Mouse (Mus musculus) liver, embryonic 13.5 days (tissue): ENCODE measurements around the gene Plagl1. TPM values are rescaled to one million over a fixed set of nuclear protein-coding genes. Genes with fewer than 3 reads are reported as not detected.
A peak's percentile ranks its signal among the peaks of the same experiment; 100 is the strongest.

Experiments used
- ATAC-seq: fragments of 200-750 bp; cut with Nextera tagmentation; 2 replicates; pipeline ENCODE4 v1.8.0; 2017; ENCODE audit warnings: low read depth, mild to moderate bottlenecking, moderate number of reproducible peaks, moderate library complexity
- DNase-seq: peaks from one replicate; pipeline ENCODE4 v3.0.0; 2022
- H3K27ac ChIP-seq: fragments of 300-500 bp; sonication (generic); 2 replicates; pipeline ENCODE4 v1.5.1; 2015; ENCODE audit warnings: moderate library complexity, mild to moderate bottlenecking, inconsistent platforms
- H3K27me3 ChIP-seq: fragments of 300-500 bp; sonication (generic); 2 replicates; pipeline ENCODE4 v1.6.1; 2015; ENCODE audit warnings: mild to moderate bottlenecking, inconsistent platforms
- H3K36me3 ChIP-seq: fragments of 300-500 bp; sonication (generic); 2 replicates; pipeline ENCODE4 v1.6.1; 2015; ENCODE audit warnings: mild to moderate bottlenecking, inconsistent platforms
- H3K4me1 ChIP-seq: fragments of 300-500 bp; sonication (generic); replicated peaks from 2 replicates; pipeline ENCODE4 v1.6.1; 2015; ENCODE audit warnings: inconsistent platforms
- H3K4me2 ChIP-seq: fragments of 300-500 bp; sonication (generic); 2 replicates; pipeline ENCODE4 v1.6.1; 2015; ENCODE audit warnings: inconsistent platforms, mild to moderate bottlenecking, moderate library complexity
- H3K4me3 ChIP-seq: fragments of 300-500 bp; sonication (generic); replicated peaks from 2 replicates; pipeline ENCODE4 v1.5.1; 2015; ENCODE audit warnings: mild to moderate bottlenecking, inconsistent platforms
- H3K9ac ChIP-seq: fragments of 300-500 bp; sonication (generic); 2 replicates; pipeline ENCODE4 v1.6.1; 2015; ENCODE audit warnings: mild to moderate bottlenecking, inconsistent platforms
- H3K9me3 ChIP-seq: fragments of 300-500 bp; sonication (generic); replicated peaks from 2 replicates; pipeline ENCODE4 v1.6.1; 2016; ENCODE audit warnings: inconsistent platforms
- WGBS: fragments of 180-500 bp; shearing (Covaris S2); methylation state at CpG from one replicate; pipeline ENCODE4 v1.1.7; 2015; ENCODE audit not compliant: insufficient replicate concordance; 5-methylcytosine and 5-hydroxymethylcytosine counted together
- polyA plus RNA-seq: library from polyadenylated mRNA; unstranded; fragments of >200 nt; fragmentation: Nextera tagmentation; extraction: Ambion mirVana; gene quantifications from 2 replicates; pipeline ENCODE4 v1.2.1, GENCODE M21; 2015

Plagl1 gene
- polyA plus RNA-seq, 1 experiment from 2014 or later: 26.6 TPM

DNA sequence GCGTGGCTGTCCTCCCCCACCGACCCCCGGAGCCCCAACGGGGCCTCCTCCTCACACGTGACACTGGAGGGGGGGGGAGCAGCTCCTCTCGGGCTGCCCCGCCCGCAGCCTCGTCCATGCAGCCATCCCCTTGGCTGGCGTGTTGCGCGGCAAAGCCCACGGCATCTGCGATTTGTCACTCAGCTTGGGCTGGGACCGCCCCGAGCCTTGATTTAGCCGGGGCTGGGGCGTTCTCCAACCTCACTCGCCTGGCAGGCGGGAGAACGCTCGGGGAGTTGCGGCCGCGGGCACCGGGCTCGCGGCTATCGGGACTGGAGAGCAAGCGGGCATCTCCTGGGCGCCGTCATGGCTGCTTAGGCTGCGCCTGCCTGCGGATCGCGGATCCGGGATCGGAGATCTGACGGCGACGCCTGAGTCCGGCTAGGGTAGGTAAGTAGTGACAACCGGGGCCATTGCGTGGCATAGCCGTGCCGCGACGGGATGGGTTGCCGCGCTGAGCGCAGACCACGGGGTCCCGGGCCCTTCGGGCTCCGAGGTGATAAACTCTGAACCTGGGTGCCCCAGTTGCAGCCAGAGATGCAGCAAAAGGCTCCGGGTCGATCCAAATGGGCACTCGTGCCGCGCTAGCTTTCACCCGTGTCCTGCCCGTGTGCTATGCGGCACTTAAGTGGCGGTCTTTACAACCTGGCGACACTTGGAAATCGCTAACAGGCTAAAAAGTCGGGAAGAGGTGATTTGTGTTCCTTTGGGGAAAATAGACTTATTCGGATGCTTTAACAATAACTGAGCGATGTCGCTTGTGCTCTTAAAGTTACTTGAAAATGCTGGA lies 30.5 kb downstream of the Plagl1 start:
- peak overlapping the region; percentile 41 for H3K9ac ChIP-seq
- peak; percentile 41; the same call in 1 of the 2 replicates for ATAC-seq

DNA sequence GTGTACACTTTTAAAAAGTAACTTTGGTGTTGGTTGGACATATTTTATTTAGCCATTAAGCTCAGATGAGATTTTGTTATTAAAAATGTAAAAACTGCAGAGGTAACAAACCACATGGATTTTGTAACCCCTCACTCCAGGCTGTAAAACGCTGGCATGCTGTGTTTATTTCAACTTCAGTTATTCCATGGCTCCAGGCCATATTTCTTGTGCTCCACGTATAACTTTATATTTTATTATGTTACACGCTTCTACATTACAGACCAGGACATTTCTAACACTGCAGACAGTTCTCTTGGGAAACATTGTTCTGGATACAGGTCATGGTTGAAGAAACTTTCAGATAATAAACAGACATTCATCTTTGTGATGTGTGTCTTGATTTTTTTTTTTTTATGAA lies 32.7 kb downstream of the Plagl1 start:
- WGBS: 60% methylated on average over 3 of the region's 3 CpGs
- Histone ChIP-seq H3K9ac (no peak overlapping the region), H3K36me3 (no peaks in the 10 kb centered on the region), H3K9me3 (peaks cover 5% of the 10 kb centered on the region), H3K4me1 (0 out of 2 replicates have a peak, but pooled peaks cover 4% of the 10 kb centered on the region), H3K27me3 (peaks cover 31% of the 10 kb centered on the region), H3K4me3 (no peak overlapping the region; the same call in 1 of the 2 replicates), H3K27ac (no peak overlapping the region), H3K4me2 (no peak overlapping the region)
- DNase-seq (no peak), ATAC-seq (no peak)

More for the DNA sequence above, 30.5 kb downstream of the Plagl1 start:
- Histone ChIP-seq H3K4me3 (peak overlapping the region; percentile 47), H3K36me3 (no peaks in the 10 kb centered on the region), H3K27ac (no peak overlapping the region), H3K9me3 (peaks cover 5% of the 10 kb centered on the region), H3K4me1 (0 out of 2 replicates have a peak, but pooled peaks cover 4% of the 10 kb centered on the region), H3K27me3 (peaks cover 31% of the 10 kb centered on the region), H3K4me2 (peak overlapping the region; percentile 55)
- 42% methylated on average over 70 of the region's 70 CpGs for WGBS
- peak; percentile 7 for DNase-seq

DNA sequence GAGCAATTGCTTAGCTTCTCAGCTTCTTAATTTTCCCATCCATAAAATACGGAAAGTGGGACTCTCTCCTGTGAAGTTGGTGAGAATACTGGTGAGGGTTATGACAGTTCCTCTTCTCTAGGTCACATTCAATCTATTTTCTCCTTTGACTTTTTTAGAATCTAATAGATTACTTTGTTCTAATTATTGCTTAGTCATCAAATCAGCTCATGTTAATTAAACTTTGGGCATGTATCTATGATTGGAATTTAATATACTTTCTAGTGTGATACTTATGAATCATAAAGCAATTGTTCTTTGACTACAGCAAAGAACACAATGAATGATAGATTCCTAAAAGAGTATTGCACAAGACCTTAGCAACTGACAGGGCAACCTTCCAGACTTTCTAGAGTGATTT lies 38.6 kb downstream of the Plagl1 start:
- no peak overlapping the region for H3K27ac ChIP-seq
- WGBS: 71% methylated on average over 1 of the region's 1 CpGs
- H3K27me3 ChIP-seq: no peaks in the 10 kb centered on the region

DNA sequence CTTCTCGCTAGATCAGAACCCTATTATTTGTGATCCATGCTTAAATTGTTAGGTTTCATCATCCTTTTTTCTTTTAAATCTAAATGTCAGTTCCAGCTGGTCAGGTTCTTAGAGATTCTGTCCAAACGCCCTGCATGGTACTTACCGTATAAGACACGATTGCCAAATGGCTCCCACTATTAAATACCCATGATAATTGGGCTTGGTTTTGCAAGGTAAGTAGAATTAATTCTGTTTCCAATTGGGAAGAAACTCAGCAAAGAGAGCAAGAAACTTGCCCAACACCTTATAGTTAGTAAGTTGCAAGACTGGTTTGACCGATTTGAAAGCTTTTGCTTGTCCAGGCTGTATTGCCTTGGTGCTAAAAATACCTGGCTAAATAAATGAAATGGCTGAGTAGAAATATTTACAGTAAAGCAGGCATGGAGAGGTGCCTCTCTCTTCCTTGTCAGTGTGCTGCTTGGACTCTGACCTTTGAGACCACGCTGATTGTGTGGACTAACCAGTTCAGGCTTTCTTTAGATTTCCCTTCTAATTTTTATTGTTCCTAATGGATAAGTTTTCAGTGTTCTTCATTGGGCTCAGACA lies 39.9 kb downstream of the Plagl1 start:
- no peaks in the 10 kb centered on the region for H3K4me1 ChIP-seq
- no peak overlapping the region for H3K4me3 ChIP-seq
- ATAC-seq (no peak), DNase-seq (no peak)
- 69% methylated on average over 6 of the region's 6 CpGs for WGBS
- no peak overlapping the region for H3K4me2 ChIP-seq
- no peak overlapping the region for H3K27ac ChIP-seq
- no peak overlapping the region for H3K9ac ChIP-seq
- no peaks in the 10 kb centered on the region for H3K9me3 ChIP-seq
- no peaks in the 10 kb centered on the region for H3K27me3 ChIP-seq
- H3K36me3 ChIP-seq: no peaks in the 10 kb centered on the region

More for the DNA sequence above, 38.6 kb downstream of the Plagl1 start:
- Histone ChIP-seq H3K9ac (no peak overlapping the region), H3K4me3 (no peak overlapping the region), H3K36me3 (no peaks in the 10 kb centered on the region), H3K4me1 (no peaks in the 10 kb centered on the region), H3K4me2 (no peak overlapping the region), H3K9me3 (no peaks in the 10 kb centered on the region)
- ATAC-seq: no peak
- DNase-seq: no peak

DNA sequence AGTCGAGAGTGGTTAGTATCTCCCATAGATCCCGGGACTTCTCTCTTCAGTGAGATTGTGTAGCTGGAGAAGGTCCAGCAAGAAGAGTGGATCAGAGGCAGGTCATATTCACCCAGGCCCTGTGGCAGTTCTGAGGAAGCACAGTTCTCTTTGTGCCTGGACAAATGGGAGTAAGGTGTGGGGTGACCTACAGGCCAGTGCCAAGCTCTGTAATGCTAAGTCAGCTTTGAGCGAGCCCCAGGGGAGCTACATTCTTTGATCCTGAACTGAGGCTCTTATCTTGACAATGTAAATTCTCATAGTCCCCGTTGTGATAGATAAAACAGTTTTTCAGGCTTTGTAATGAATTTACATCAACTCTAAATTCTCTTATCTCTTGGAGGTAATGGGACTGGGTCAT lies 42.1 kb downstream of the Plagl1 start:
- 50% methylated on average over 4 of the region's 4 CpGs for WGBS
- no peaks in the 10 kb centered on the region for H3K27me3 ChIP-seq
- H3K4me2 ChIP-seq: no peak overlapping the region
- ATAC-seq: no peak
- no peaks in the 10 kb centered on the region for H3K4me1 ChIP-seq
- no peaks in the 10 kb centered on the region for H3K36me3 ChIP-seq
- no peak overlapping the region for H3K9ac ChIP-seq
- DNase-seq: no peak
- H3K4me3 ChIP-seq: no peak overlapping the region
- H3K9me3 ChIP-seq: no peaks in the 10 kb centered on the region
- H3K27ac ChIP-seq: no peak overlapping the region

DNA sequence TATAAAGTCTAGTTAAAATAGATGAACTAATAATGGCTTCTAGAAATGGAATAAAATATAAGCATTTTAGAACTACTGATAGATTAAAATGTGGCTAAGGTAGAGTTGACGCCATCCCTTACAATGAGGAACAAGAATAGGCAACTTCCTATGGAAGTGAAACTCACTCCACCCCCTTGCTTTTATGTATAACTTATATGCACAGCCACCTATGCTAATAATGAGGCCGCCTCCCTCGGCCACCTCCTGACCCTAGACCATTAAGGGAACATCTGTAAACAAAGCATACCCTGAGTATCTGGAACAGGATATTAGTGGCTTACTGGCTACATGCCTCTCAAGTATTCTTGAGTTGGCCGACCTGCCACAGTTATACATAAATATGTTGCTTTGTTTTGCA lies 43.5 kb downstream of the Plagl1 start:
- no peaks in the 10 kb centered on the region for H3K27me3 ChIP-seq
- no peaks in the 10 kb centered on the region for H3K4me1 ChIP-seq
- no peaks in the 10 kb centered on the region for H3K36me3 ChIP-seq
- ATAC-seq: no peak
- no peak for DNase-seq
- H3K27ac ChIP-seq: no peak overlapping the region
- H3K9me3 ChIP-seq: no peaks in the 10 kb centered on the region
- no peak overlapping the region for H3K9ac ChIP-seq
- WGBS: 59% methylated on average over 4 of the region's 4 CpGs
- H3K4me3 ChIP-seq: no peak overlapping the region
- no peak overlapping the region for H3K4me2 ChIP-seq

DNA sequence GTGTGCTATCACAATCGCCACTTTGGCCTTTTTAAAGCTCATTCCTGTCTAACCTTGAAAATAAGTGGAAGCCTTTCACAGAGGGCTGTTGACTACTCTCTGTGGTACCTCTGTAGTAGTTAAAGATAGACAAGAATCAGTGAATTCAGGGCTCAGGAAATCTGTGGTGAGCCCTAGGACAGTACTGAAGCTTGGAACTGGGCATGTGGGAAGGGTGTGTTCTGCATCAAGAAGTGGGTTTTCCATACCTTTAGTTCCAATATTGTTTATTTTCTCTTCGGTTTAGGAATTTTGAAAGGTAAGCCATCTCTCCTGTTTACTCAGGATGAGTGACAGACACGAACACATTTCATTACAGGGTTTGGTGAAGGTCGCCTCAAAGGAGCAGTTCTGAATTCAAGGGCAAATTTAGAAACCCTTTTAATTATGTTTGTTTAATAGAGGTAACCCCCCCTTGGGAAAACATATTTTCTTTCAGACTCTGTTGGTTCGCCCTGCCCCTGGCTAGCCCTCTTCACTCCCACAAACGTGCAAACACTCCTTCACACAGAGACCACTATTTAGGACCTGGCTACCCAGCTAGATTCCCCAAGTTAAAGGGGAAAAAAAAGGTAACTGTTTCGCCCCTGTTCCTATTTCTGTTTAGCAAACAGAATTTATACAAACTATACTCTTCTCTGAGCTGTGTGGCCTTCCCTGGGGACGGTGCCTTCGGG lies 46.8 kb downstream of the Plagl1 start:
- DNase-seq (no peak), ATAC-seq (no peak)
- no peaks in the 10 kb centered on the region for H3K27me3 ChIP-seq
- H3K27ac ChIP-seq: no peak overlapping the region
- H3K9me3 ChIP-seq: no peaks in the 10 kb centered on the region
- 63% methylated on average over 9 of the region's 9 CpGs for WGBS
- no peak overlapping the region for H3K9ac ChIP-seq
- H3K4me2 ChIP-seq: no peak overlapping the region
- H3K36me3 ChIP-seq: no peaks in the 10 kb centered on the region
- H3K4me3 ChIP-seq: no peak overlapping the region
- H3K4me1 ChIP-seq: no peaks in the 10 kb centered on the region

DNA sequence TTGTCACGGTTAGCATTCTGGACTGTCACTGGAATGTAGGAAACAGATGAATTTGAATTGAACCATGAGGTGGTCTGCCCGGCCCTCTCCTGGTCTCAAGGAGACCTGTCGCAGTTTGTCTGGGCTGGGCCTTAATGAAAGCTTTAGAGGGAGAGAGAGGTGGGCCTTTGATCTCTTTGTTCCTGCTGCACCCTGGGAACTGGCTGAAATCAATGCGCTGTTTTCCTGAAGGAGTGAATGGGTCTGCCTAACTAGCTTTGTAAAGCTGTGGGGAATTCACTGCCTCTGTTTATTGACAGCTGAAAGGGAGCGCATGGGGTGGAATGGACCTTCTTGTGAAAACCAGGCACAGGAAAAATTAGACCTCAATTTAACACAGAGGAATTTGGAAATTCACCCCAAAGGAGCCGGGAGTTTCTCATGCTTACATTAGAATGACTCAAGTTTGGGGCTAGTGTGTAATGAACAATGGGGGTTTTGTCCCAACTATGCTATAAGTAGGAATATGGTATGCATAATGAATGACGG lies 47.8 kb downstream of the Plagl1 start:
- no peaks in the 10 kb centered on the region for H3K9me3 ChIP-seq
- DNase-seq (no peak), ATAC-seq (no peak)
- H3K9ac ChIP-seq: no peak overlapping the region
- no peak overlapping the region for H3K4me3 ChIP-seq
- 64% methylated on average over 7 of the region's 7 CpGs for WGBS
- no peaks in the 10 kb centered on the region for H3K4me1 ChIP-seq
- no peak overlapping the region for H3K27ac ChIP-seq
- H3K4me2 ChIP-seq: no peak overlapping the region
- no peaks in the 10 kb centered on the region for H3K36me3 ChIP-seq
- no peaks in the 10 kb centered on the region for H3K27me3 ChIP-seq

DNA sequence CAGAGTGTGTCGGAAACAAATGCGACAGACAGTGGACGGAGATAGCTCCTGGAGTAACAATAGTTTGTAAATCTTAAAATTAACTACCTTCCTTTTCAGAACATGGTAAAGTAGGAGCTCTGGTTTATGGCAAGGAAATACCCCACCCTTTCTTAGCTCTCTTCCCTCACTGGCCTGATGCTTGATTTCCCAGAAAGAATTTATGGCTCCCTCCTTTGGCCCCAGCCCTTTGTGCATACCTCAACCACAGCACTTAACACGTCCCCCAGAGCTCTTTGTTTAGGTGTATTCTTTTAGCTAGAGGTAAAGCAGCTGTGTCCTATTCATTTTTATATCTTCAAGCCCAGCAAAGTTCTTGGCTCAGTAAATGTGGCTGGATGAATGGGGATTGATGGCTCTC lies 48.5 kb downstream of the Plagl1 start:
- no peak overlapping the region for H3K9ac ChIP-seq
- H3K4me1 ChIP-seq: no peaks in the 10 kb centered on the region
- WGBS: 70% methylated on average over 4 of the region's 4 CpGs
- H3K4me2 ChIP-seq: no peak overlapping the region
- no peak overlapping the region for H3K27ac ChIP-seq
- H3K9me3 ChIP-seq: no peaks in the 10 kb centered on the region
- no peaks in the 10 kb centered on the region for H3K36me3 ChIP-seq
- no peaks in the 10 kb centered on the region for H3K27me3 ChIP-seq
- no peak for ATAC-seq
- no peak overlapping the region for H3K4me3 ChIP-seq
- DNase-seq: no peak

DNA sequence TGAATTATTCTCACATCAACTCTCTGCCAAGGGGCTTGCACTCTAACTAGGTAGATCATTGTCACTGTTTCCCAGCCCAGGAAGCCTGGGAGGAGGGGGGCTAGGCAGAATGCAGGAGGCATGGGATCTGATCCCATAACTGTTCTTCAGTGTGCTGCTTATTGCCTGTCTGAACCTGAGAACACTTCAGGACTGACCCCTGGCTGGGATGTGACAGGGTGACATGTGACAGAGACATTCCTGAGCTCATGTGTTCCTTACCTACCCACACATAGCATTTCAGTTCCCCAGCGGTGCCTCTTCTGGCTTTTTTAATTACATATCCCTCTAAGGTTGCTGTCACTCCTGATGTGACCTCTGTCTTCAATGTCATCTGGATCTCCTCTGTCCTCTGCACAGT lies 49.5 kb downstream of the Plagl1 start:
- H3K9ac ChIP-seq: no peak overlapping the region
- H3K27me3 ChIP-seq: no peaks in the 10 kb centered on the region
- H3K9me3 ChIP-seq: no peaks in the 10 kb centered on the region
- H3K36me3 ChIP-seq: no peaks in the 10 kb centered on the region
- DNase-seq: no peak
- WGBS: 48% methylated on average over 1 of the region's 1 CpGs
- no peak overlapping the region for H3K4me3 ChIP-seq
- H3K4me1 ChIP-seq: no peaks in the 10 kb centered on the region
- no peak overlapping the region for H3K4me2 ChIP-seq
- H3K27ac ChIP-seq: no peak overlapping the region
- ATAC-seq: no peak

DNA sequence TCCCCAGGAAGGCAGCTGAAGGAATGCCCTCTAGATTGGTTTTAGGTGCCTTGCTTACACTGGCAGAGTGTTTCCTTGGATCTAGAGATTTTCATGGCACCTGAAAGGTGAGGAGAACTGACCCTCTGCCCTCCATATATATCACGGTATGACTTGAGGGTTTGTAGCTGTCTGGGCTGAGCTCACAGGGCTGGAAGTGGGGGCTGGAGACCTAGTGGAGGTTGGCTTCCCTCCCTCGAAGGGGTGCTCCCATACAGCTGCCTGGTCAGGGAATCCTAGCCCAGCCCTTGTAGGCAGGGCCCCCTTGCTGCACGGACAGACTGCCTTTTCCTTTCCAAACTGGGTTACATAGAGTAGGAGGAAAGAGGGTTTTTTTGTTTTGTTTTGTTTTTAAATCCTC lies 52.5 kb downstream of the Plagl1 start:
- H3K9me3 ChIP-seq: no peaks in the 10 kb centered on the region
- DNase-seq (no peak), ATAC-seq (no peak)
- no peak overlapping the region for H3K4me2 ChIP-seq
- H3K9ac ChIP-seq: no peak overlapping the region
- H3K4me3 ChIP-seq: no peak overlapping the region
- no peaks in the 10 kb centered on the region for H3K36me3 ChIP-seq
- WGBS: 43% methylated on average over 3 of the region's 3 CpGs
- H3K27ac ChIP-seq: no peak overlapping the region
- H3K27me3 ChIP-seq: no peaks in the 10 kb centered on the region
- no peaks in the 10 kb centered on the region for H3K4me1 ChIP-seq
